Mouse (Mus musculus) retina, postnatal 1 day (tissue): Measurements from ENCODE around the gene Atg4b.
"Not testable (repeated sequence)": the region's sequence is repeated elsewhere in the genome, so short reads cannot be mapped to it uniquely, and the experiment has no call there.

Experiments used
- DNase-seq: peaks from one replicate; pipeline ENCODE4 v3.0.0-alpha.2; 2012

Gene Atg4b

GRCm38 (mm10) chr1:93824609-93825008 is 73.3 kb downstream of the Atg4b start, which contains the start of gene D2hgdh:
Gene D2hgdh (plus strand): TSS chr1:93824909.
- DNase-seq, result no peak

GRCm38 (mm10) chr1:93825105-93825674 is 73.9 kb downstream of the Atg4b start:
- peak; percentile 96 for DNase-seq

GRCm38 (mm10) chr1:93825771-93826539 is 74.7 kb downstream of the Atg4b start:
- DNase-seq, result peak; percentile 48

GRCm38 (mm10) chr1:93826540-93826835 is 75.2 kb downstream of the Atg4b start:
- DNase-seq, result no peak

DNA sequence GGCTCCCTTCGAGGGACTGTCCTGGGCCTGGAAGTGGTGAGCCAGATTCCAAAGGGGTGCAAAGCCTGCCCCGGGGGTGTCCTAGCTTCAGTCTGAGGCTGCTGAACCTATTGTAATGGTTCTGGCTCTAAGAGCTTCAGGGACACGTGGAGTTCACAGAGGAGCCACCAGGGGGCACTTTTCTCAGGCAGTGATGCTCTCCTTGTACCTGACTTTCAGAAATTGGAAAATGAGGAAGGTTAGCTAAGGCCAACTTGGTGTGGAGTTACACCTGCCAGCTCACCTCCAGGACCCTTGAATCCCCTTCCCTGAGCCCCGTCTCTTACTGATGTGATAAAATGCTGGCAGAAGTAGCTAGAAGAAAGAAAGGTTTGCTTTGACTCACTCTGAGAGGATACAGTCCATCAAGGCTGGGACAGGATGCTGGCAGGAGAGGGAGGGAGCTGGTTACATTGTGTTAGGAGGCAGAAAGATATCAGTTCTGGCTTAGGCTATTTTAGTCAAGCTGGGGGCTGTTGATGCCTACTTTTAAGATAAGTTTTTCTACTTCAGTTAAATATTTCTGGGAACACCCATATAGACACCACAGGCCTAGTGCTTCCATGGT is 81.6 kb downstream of the Atg4b start:
- DNase-seq, result not testable (repeated sequence)

GRCm38 (mm10) chr1:93834671-93835150 is 83.4 kb downstream of the Atg4b start:
- no peak for DNase-seq

DNA sequence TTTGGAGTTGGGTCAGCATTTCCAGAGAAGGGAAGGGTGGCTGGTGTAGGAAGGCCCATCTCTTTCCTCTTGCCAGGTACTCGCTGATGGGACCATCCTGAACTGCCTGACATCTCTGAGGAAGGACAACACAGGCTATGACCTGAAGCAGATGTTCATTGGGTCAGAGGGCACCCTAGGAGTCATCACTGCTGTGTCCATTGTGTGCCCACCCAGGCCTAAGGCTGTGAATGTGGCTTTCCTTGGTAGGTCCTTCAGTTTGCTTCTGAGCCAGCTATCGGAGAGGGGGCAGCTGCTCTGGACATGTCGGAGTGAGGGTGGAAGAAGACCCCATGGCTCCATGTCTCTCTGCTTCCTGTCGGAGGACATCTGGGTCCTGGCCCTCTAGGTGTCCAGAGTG is 83.9 kb downstream of the Atg4b start:
- DNase-seq, result no peak

DNA sequence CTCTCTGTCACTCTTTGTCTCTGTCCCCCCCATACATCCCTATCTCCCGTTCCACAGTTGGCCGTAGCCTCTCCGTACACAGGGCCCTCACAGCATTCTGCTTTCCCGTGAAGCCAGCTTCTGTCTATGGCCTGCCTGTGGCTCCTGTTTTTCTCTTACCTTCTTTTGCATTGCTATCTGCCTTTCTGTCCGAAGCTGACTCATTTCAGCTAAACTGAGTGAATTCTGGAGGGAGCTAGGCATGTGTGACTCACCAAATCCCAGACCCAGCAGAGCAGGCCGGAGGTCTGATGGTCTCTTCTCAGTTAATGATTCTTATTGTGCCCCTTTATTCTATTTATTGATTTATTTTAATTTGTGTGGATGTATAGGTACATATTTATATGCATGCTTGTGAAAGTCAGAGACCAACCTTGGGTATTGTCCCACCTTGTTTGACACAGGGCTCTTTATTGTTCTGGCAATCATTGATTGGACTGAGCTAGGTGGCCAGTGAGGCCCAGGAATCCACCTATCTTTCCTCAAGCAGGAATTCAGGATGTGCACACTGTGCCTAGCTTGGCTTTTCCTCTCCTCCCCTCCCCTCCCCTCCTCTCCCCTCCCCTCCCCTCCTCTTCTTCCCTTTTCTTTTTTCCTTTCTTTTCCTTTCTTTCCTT is 84.7 kb downstream of the Atg4b start:
- no peak for DNase-seq

- DNase-seq, result no peak
These were observed 85.2 kb downstream of the Atg4b start for GRCm38 (mm10) chr1:93836532-93836913.

DNA sequence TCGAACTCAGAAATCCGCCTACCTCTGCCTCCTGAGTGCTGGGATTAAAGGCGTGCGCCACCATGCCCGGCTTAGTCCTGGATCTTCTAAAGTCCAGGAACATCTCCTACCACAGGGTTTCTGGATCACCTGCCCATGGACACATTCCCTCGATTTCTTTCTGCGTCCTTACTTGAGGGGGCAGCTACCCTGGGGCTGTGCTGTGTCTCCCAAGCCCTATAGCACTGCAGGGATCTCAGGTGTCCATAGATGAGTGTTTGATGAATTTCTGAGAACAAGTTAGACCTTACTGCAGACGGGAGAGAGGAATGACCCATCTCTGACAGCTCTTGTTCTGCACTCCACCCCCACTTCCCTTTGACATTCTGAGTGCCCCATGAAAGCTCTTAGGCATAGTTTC is 86.0 kb downstream of the Atg4b start:
- DNase-seq, result no peak

GRCm38 (mm10) chr1:93838569-93838968 is 87.3 kb downstream of the Atg4b start:
- DNase-seq, result not testable (repeated sequence)
